Mouse (Mus musculus): Measurements from ENCODE around the gene Slc5a6.
"Not testable (repeated sequence)": the region's sequence is repeated elsewhere in the genome, so short reads cannot be mapped to it uniquely, and the experiment has no call there.

Slc5a6 gene

GRCm38 (mm10) chr5:31069810-31070209, 21.1 kb upstream of the Slc5a6 start:
- no peak for DNase-seq (ENCODE audit: low spot score in 2 of 2)

GRCm38 (mm10) chr5:31055216-31056140, 6.8 kb upstream of the Slc5a6 start:
- DNase-seq (ENCODE audit: low spot score in 2 of 2) = no peak

GRCm38 (mm10) chr5:31054261-31055215, 5.8 kb upstream of the Slc5a6 start, which contains the start of gene Cad:
Gene Cad (plus strand): TSS chr5:31054780.
- DNase-seq (ENCODE audit: low spot score in 2 of 2) = peak; percentile 93 to 96

GRCm38 (mm10) chr5:31053728-31054127, 5.0 kb upstream of the Slc5a6 start:
- DNase-seq (ENCODE audit: low spot score in 2 of 2) = not testable (repeated sequence)

- no peak for DNase-seq (ENCODE audit: low spot score in 2 of 2)
Measured at GRCm38 (mm10) chr5:31050427-31050826, 1.7 kb upstream of the Slc5a6 start.

GRCm38 (mm10) chr5:31047848-31048762, 619 bp downstream of the Slc5a6 start, which contains the start of gene Atraid:
Gene Atraid (plus strand): TSS chr5:31048312.
- peak; percentile 98 to 99 for DNase-seq (ENCODE audit: low spot score in 2 of 2)

- no peak for DNase-seq (ENCODE audit: low spot score in 2 of 2)
Measured at GRCm38 (mm10) chr5:31047074-31047473, 1.6 kb downstream of the Slc5a6 start.

GRCm38 (mm10) chr5:31046416-31046815, 2.3 kb downstream of the Slc5a6 start:
- DNase-seq (ENCODE audit: low spot score in 2 of 2) = no peak

GRCm38 (mm10) chr5:31038171-31038845, 10.4 kb downstream of the Slc5a6 start:
- DNase-seq (ENCODE audit: low spot score in 2 of 2) = no peak

GRCm38 (mm10) chr5:31036556-31036955, 12.2 kb downstream of the Slc5a6 start:
- not testable (repeated sequence) for DNase-seq (ENCODE audit: low spot score in 2 of 2)

GRCm38 (mm10) chr5:31034669-31035068, 14.1 kb downstream of the Slc5a6 start:
- DNase-seq (ENCODE audit: low spot score in 2 of 2) = no peak

- DNase-seq (ENCODE audit: low spot score in 2 of 2) = no peak
Measured at GRCm38 (mm10) chr5:31031508-31031907, 17.2 kb downstream of the Slc5a6 start.

GRCm38 (mm10) chr5:31030926-31031325, 17.8 kb downstream of the Slc5a6 start:
- no peak for DNase-seq (ENCODE audit: low spot score in 2 of 2)

GRCm38 (mm10) chr5:31024641-31025040, 24.1 kb downstream of the Slc5a6 start:
- no peak for DNase-seq (ENCODE audit: low spot score in 2 of 2)

GRCm38 (mm10) chr5:31023254-31023653, 25.5 kb downstream of the Slc5a6 start:
- no peak for DNase-seq (ENCODE audit: low spot score in 2 of 2)

GRCm38 (mm10) chr5:31022690-31023089, 26.0 kb downstream of the Slc5a6 start:
- DNase-seq (ENCODE audit: low spot score in 2 of 2) = no peak

GRCm38 (mm10) chr5:31021790-31022189, 26.9 kb downstream of the Slc5a6 start:
- DNase-seq (ENCODE audit: low spot score in 2 of 2) = not testable (repeated sequence)

- DNase-seq (ENCODE audit: low spot score in 2 of 2) = no peak
Measured at GRCm38 (mm10) chr5:31015913-31016312, 32.8 kb downstream of the Slc5a6 start.

GRCm38 (mm10) chr5:31012737-31013136, 36.0 kb downstream of the Slc5a6 start:
- no peak for DNase-seq (ENCODE audit: low spot score in 2 of 2)

- peak; percentile 84 to 92 for DNase-seq (ENCODE audit: low spot score in 2 of 2)
Measured at GRCm38 (mm10) chr5:31004184-31004583, 44.5 kb downstream of the Slc5a6 start.
